Mouse (Mus musculus) midbrain, embryonic 16.5 days (tissue): ENCODE measurements around the gene Reep3. TPM values are rescaled to one million over a fixed set of nuclear protein-coding genes. Genes with fewer than 3 reads are reported as not detected.

Source experiments
- ATAC-seq: fragments of 200-750 bp; cut with Nextera tagmentation; 2 replicates; pipeline ENCODE4 v1.8.0; 2017; ENCODE audit warnings: moderate TSS enrichment
- H3K27ac ChIP-seq: fragments of 300-500 bp; sonication (generic); 2 replicates; pipeline ENCODE4 v1.5.1; 2014; ENCODE audit warnings: mild to moderate bottlenecking, low read length, mixed read lengths
- H3K27me3 ChIP-seq: fragments of 300-500 bp; sonication (generic); 2 replicates; pipeline ENCODE4 v1.6.1; 2014; ENCODE audit warnings: low read depth, low read length, mixed read lengths; ENCODE audit not compliant: control insufficient read depth, insufficient read depth
- H3K36me3 ChIP-seq: fragments of 300-500 bp; sonication (generic); 2 replicates; pipeline ENCODE4 v1.6.1; 2014; ENCODE audit warnings: mild to moderate bottlenecking, low read length, moderate library complexity, mixed read lengths; ENCODE audit not compliant: control insufficient read depth, insufficient read depth
- H3K4me1 ChIP-seq: fragments of 300-500 bp; sonication (generic); 2 replicates; pipeline ENCODE4 v1.6.1; 2014; ENCODE audit warnings: mild to moderate bottlenecking, low read length, mixed read lengths; ENCODE audit not compliant: control insufficient read depth, insufficient read depth
- H3K4me2 ChIP-seq: fragments of 300-500 bp; sonication (generic); 2 replicates; pipeline ENCODE4 v1.6.1; 2014; ENCODE audit warnings: mild to moderate bottlenecking, low read length, mixed read lengths
- H3K4me3 ChIP-seq: fragments of 300-500 bp; sonication (generic); 2 replicates; pipeline ENCODE4 v1.5.1; 2014; ENCODE audit warnings: low read depth, mild to moderate bottlenecking, low read length, moderate library complexity, mixed read lengths
- H3K9ac ChIP-seq: fragments of 300-500 bp; sonication (generic); 2 replicates; pipeline ENCODE4 v1.6.1; 2014; ENCODE audit warnings: low read depth, low read length, mixed read lengths
- H3K9me3 ChIP-seq: fragments of 300-500 bp; sonication (generic); replicated peaks from 2 replicates; pipeline ENCODE4 v1.6.1; 2014; ENCODE audit warnings: mild to moderate bottlenecking, low read length, mixed read lengths; ENCODE audit not compliant: control insufficient read depth, poor library complexity, severe bottlenecking
- WGBS: fragments of 180-500 bp; shearing (Covaris S2); extraction: QIAGEN DNeasy Blood & Tissue Kit; methylation state at CpG from one replicate; pipeline ENCODE4 v1.1.7; 2014; 5-methylcytosine and 5-hydroxymethylcytosine counted together
- polyA plus RNA-seq: library from polyadenylated mRNA; unstranded; fragments of >200 nt; fragmentation: Nextera tagmentation; extraction: Ambion mirVana; gene quantifications from 2 replicates; pipeline ENCODE4 v1.2.1, GENCODE M21; 2015

Gene Reep3
- polyA plus RNA-seq, 1 experiment from 2014 or later, result 28.2 TPM

GRCm38 (mm10) chr10:67081206-67082007, 15.3 kb downstream of the Reep3 start:
- WGBS, result 87% methylated on average over 18 of the region's 18 CpGs
- Histone ChIP-seq H3K36me3 (no peaks in the 10 kb centered on the region), H3K4me1 (peaks cover 4% of the 10 kb centered on the region), H3K27me3 (no peaks in the 10 kb centered on the region), H3K9me3 (no peaks in the 10 kb centered on the region), H3K9ac (no peak overlapping the region), H3K4me3 (no peak overlapping the region), H3K4me2 (no peak overlapping the region), H3K27ac (no peak overlapping the region)
- no peak for ATAC-seq

GRCm38 (mm10) chr10:67079030-67079429, 17.7 kb downstream of the Reep3 start:
- Histone ChIP-seq H3K36me3 (no peaks in the 10 kb centered on the region), H3K9me3 (no peaks in the 10 kb centered on the region), H3K27ac (no peak overlapping the region), H3K4me3 (no peak overlapping the region), H3K4me1 (peaks cover 4% of the 10 kb centered on the region), H3K4me2 (no peak overlapping the region), H3K9ac (no peak overlapping the region), H3K27me3 (no peaks in the 10 kb centered on the region)
- 50% methylated on average over 4 of the region's 4 CpGs for WGBS
- ATAC-seq, result no peak

- H3K4me2 ChIP-seq, result peak overlapping the region; percentile 12; the same call in 1 of the 2 replicates
- peak; percentile 56; the same call in 1 of the 2 replicates for ATAC-seq
- no peak overlapping the region for H3K27ac ChIP-seq
- peaks cover 4% of the 10 kb centered on the region for H3K4me1 ChIP-seq
- no peaks in the 10 kb centered on the region for H3K36me3 ChIP-seq
- H3K4me3 ChIP-seq, result no peak overlapping the region
- H3K9me3 ChIP-seq, result no peaks in the 10 kb centered on the region
- 57% methylated on average over 21 of the region's 21 CpGs for WGBS
- no peak overlapping the region for H3K9ac ChIP-seq
- no peaks in the 10 kb centered on the region for H3K27me3 ChIP-seq
These were observed 20.5 kb downstream of the Reep3 start for GRCm38 (mm10) chr10:67075931-67076878.

GRCm38 (mm10) chr10:67073577-67073976, 23.2 kb downstream of the Reep3 start:
- H3K4me2 ChIP-seq, result no peak overlapping the region
- no peak overlapping the region for H3K4me3 ChIP-seq
- H3K27me3 ChIP-seq, result no peaks in the 10 kb centered on the region
- no peaks in the 10 kb centered on the region for H3K36me3 ChIP-seq
- H3K9ac ChIP-seq, result no peak overlapping the region
- over 99% methylated on average over 8 of the region's 8 CpGs for WGBS
- no peak for ATAC-seq
- H3K4me1 ChIP-seq, result peaks cover 4% of the 10 kb centered on the region
- H3K27ac ChIP-seq, result no peak overlapping the region
- H3K9me3 ChIP-seq, result no peaks in the 10 kb centered on the region

- Histone ChIP-seq H3K9me3 (no peaks in the 10 kb centered on the region), H3K27me3 (no peaks in the 10 kb centered on the region), H3K4me2 (no peak overlapping the region), H3K36me3 (no peaks in the 10 kb centered on the region), H3K9ac (no peak overlapping the region), H3K4me3 (no peak overlapping the region), H3K27ac (no peak overlapping the region), H3K4me1 (peaks cover 4% of the 10 kb centered on the region)
- WGBS, result 95% methylated on average over 4 of the region's 4 CpGs
- no peak for ATAC-seq
These were observed 24.1 kb downstream of the Reep3 start for GRCm38 (mm10) chr10:67072600-67072999.

GRCm38 (mm10) chr10:67071884-67072283, 24.9 kb downstream of the Reep3 start:
- ATAC-seq, result no peak
- H3K9ac ChIP-seq, result no peak overlapping the region
- H3K36me3 ChIP-seq, result no peaks in the 10 kb centered on the region
- no peak overlapping the region for H3K4me2 ChIP-seq
- H3K27ac ChIP-seq, result no peak overlapping the region
- no peak overlapping the region for H3K4me3 ChIP-seq
- WGBS, result 88% methylated on average over 5 of the region's 5 CpGs
- H3K9me3 ChIP-seq, result no peaks in the 10 kb centered on the region
- no peaks in the 10 kb centered on the region for H3K27me3 ChIP-seq
- peaks cover 4% of the 10 kb centered on the region for H3K4me1 ChIP-seq

GRCm38 (mm10) chr10:67071389-67071788, 25.4 kb downstream of the Reep3 start:
- H3K27me3 ChIP-seq, result no peaks in the 10 kb centered on the region
- no peak overlapping the region for H3K9ac ChIP-seq
- no peak overlapping the region for H3K4me2 ChIP-seq
- WGBS, result 82% methylated on average over 4 of the region's 4 CpGs
- H3K4me3 ChIP-seq, result no peak overlapping the region
- peaks cover 3% of the 10 kb centered on the region for H3K4me1 ChIP-seq
- no peaks in the 10 kb centered on the region for H3K36me3 ChIP-seq
- no peak overlapping the region for H3K27ac ChIP-seq
- ATAC-seq, result no peak
- H3K9me3 ChIP-seq, result no peaks in the 10 kb centered on the region

GRCm38 (mm10) chr10:67069013-67069412, 27.7 kb downstream of the Reep3 start:
- Histone ChIP-seq H3K9ac (no peak overlapping the region), H3K4me3 (no peak overlapping the region), H3K4me2 (no peak overlapping the region), H3K9me3 (no peaks in the 10 kb centered on the region), H3K27ac (no peak overlapping the region), H3K36me3 (no peaks in the 10 kb centered on the region), H3K4me1 (peaks cover 12% of the 10 kb centered on the region), H3K27me3 (no peaks in the 10 kb centered on the region)
- 96% methylated on average over 10 of the region's 10 CpGs for WGBS
- ATAC-seq, result no peak

GRCm38 (mm10) chr10:67066421-67066820, 30.3 kb downstream of the Reep3 start:
- Histone ChIP-seq H3K36me3 (no peaks in the 10 kb centered on the region), H3K27me3 (no peaks in the 10 kb centered on the region), H3K4me2 (no peak overlapping the region), H3K9me3 (no peaks in the 10 kb centered on the region), H3K9ac (no peak overlapping the region), H3K4me1 (peaks cover 19% of the 10 kb centered on the region), H3K27ac (peak overlapping the region; percentile 55), H3K4me3 (no peak overlapping the region)
- no peak for ATAC-seq
- WGBS, result 48% methylated on average over 3 of the region's 3 CpGs
